Mouse (Mus musculus) bone marrow, adult 2 months (tissue): ENCODE results near the gene A630076J17Rik. TPM values are rescaled to one million over a fixed set of nuclear protein-coding genes. Genes with fewer than 3 reads are reported as not detected.

ENCODE experiments used
- H3K27ac ChIP-seq: fragments of 200-500 bp; 2 replicates; pipeline ENCODE4 v1.5.1; 2012; ENCODE audit warnings: low read depth, mild to moderate bottlenecking, control low read depth, inconsistent platforms, low read length; ENCODE audit not compliant: control insufficient read depth, poor library complexity, insufficient read depth
- H3K4me1 ChIP-seq: fragments of 200-500 bp; 2 replicates; pipeline ENCODE4 v1.6.1; 2011; ENCODE audit warnings: low read length; ENCODE audit not compliant: control insufficient read depth, insufficient read depth
- H3K4me3 ChIP-seq: fragments of 200-500 bp; replicated peaks from 2 replicates; pipeline ENCODE3; 2011; ENCODE audit warnings: mild to moderate bottlenecking, low read depth, low read length, control low read depth; ENCODE audit not compliant: control insufficient read depth
- CTCF ChIP-seq: fragments of 200-500 bp; IDR thresholded peaks from 2 replicates; pipeline ENCODE4 v1.5.1; 2011; ENCODE audit warnings: low read length, control low read depth; ENCODE audit not compliant: control insufficient read depth, insufficient read depth
- POLR2A ChIP-seq: fragments of 200-500 bp; IDR thresholded peaks from 2 replicates; pipeline ENCODE4 v1.6.1; 2011; ENCODE audit warnings: low read depth, mild to moderate bottlenecking, control low read depth, low read length, borderline replicate concordance; ENCODE audit not compliant: control insufficient read depth
- WGBS: fragments of 180-500 bp; shearing (Covaris S2); methylation state at CpG from one replicate; pipeline ENCODE4 v1.1.7; 2018; 5-methylcytosine and 5-hydroxymethylcytosine counted together
- polyA plus RNA-seq: library from polyadenylated mRNA; stranded (reverse); fragments of >200 nt; gene quantifications from 2 replicates; pipeline ENCODE4 v1.2.4, GENCODE M21; 2011; ENCODE audit warnings: low replicate concordance; ENCODE audit not compliant: missing spikeins, insufficient read depth, insufficient read length

Gene A630076J17Rik
- not detected in 2 replicates for polyA plus RNA-seq

DNA sequence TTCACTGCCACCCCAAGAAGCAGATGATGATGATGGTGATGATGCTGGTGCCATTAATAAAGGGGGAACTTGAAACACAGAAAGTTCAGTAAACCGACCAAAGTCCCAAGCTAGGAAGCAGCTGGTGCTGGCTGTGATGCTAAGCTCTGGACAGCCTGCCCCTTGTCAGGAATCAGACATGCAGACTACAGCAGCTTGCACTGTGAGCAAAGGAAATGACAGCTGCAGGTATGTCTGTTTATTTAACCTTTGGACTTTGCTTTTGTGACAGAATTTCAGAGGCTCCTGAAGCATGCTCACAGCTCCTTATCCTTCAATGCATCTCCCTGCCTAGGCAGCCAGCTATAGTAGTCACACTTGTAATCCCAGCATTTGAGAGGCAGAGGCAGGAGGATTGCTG is at the start of gene A630076J17Rik:
Gene A630076J17Rik, plus strand, starts transcription at position 88 of the 400 bp plus-strand sequence.
- H3K27ac ChIP-seq, result no peak within 1 kb of the TSS
- TF ChIP-seq CTCF (no peak), POLR2A (no peak)
- H3K4me1 ChIP-seq, result no peaks in the 10 kb centered on the region; the same call in 1 of the 2 replicates
- 10% methylated on average over 1 of the region's 1 CpGs for WGBS
- H3K4me3 ChIP-seq, result no peak within 1 kb of the TSS

DNA sequence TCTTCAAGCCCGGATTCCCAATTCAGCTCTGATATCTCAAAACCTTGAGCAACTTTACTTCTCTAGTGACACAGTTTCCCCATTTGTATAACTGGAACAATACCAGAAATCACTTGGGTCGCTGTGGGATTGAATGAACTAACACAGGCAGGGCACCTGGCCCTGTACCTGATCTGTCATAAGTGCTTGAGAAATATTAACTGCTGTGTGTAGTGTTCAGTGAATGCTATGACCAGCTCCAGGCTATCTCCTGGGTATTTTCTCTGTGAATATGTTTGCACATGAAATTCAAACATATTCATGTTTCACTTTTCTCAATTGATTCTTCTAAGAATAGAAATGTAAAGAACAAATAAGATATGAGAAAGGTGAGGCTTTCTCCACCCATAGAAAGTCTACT is 49.6 kb upstream of the A630076J17Rik start:
- no peaks in the 10 kb centered on the region for H3K4me1 ChIP-seq
- TF ChIP-seq CTCF (no peak), POLR2A (no peak)
- WGBS, result 62% methylated on average over 2 of the region's 2 CpGs
- H3K4me3 ChIP-seq, result no peak overlapping the region
- H3K27ac ChIP-seq, result no peak overlapping the region

DNA sequence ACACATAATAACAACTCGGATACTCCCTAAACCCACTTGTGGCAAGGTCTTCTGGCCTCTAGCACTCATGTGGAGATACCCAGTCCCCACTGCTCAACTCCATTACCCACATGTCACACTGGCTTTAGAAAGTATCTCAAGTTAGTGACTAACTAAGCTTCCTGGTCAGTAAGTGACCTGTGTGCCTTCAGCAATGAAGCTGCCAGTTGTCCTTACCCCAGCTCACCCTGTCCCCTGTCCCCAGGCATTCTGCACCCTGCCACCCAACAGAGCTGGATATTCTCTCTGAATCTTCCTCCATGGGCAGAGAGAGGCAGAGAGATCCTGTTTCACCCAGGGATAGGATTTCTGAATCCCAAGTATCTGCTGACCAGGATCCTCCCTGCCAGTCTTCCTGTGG is 47.7 kb upstream of the A630076J17Rik start, which contains the start of gene Kcna10:
Gene Kcna10, plus strand, starts transcription at position 301 of the 400 bp plus-strand sequence.
- WGBS, result 76% methylated on average over 1 of the region's 1 CpGs
- no peak within 1 kb of the TSS for H3K4me3 ChIP-seq
- no peaks in the 10 kb centered on the region for H3K4me1 ChIP-seq
- TF ChIP-seq CTCF (no peak), POLR2A (no peak)
- no peak within 1 kb of the TSS for H3K27ac ChIP-seq

DNA sequence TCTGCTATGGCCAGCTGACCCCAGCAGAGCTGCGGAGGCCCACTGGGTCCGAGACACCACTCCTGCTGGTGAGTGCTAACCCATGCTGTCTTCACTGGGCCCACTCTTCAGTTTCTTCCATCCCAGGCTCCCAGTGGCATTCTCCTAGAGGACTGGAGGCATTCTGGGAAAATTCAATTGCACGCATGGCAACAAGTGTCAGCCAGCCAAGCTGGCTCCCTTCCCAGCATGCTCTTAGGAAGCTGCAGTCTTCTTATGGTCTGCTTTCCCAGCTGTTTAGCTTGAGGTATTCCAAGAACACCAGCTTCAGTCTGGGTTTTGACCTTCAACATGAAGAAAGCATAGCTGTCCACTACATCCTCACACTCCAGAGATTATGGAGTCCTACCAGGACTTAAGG is 47.2 kb upstream of the A630076J17Rik start:
- H3K27ac ChIP-seq, result no peak overlapping the region

GRCm38 (mm10) chr3:107185597-107185996 is 44.8 kb upstream of the A630076J17Rik start:
- TF ChIP-seq POLR2A, result no peak
- TF ChIP-seq CTCF, result no peak
- Histone ChIP-seq H3K4me1 (no peaks in the 10 kb centered on the region), H3K4me3 (no peak overlapping the region), H3K27ac (no peak overlapping the region)
- WGBS, result 21% methylated on average over 3 of the region's 3 CpGs

More for the DNA sequence above, 47.2 kb upstream of the A630076J17Rik start:
- TF ChIP-seq CTCF (no peak), POLR2A (no peak)
- WGBS, result 88% methylated on average over 3 of the region's 3 CpGs
- H3K4me1 ChIP-seq, result no peaks in the 10 kb centered on the region
- H3K4me3 ChIP-seq, result no peak overlapping the region

DNA sequence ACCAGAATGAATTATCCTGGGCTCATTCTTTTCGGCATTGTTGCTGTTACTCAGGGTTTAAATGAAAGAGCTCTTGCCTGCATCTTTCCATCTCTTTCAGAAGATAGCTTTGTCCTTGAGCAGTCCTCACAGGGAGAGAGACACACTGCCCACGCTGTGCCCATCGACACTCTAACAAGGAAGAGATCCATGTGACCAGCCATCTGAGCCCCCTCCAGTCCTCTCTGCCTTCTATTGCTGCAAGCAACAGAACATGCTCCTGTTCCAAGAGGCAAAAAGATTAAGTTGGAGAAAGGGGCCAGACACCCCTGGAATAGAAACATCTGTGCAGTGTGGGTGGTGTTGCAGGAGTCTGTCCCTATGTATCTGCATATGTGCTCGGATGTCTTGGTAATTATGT is 43.4 kb upstream of the A630076J17Rik start:
- no peak for TF ChIP-seq POLR2A
- no peak for TF ChIP-seq CTCF
- H3K4me1 ChIP-seq, result no peaks in the 10 kb centered on the region
- no peak overlapping the region for H3K27ac ChIP-seq
- H3K4me3 ChIP-seq, result no peak overlapping the region
- 83% methylated on average over 4 of the region's 4 CpGs for WGBS

DNA sequence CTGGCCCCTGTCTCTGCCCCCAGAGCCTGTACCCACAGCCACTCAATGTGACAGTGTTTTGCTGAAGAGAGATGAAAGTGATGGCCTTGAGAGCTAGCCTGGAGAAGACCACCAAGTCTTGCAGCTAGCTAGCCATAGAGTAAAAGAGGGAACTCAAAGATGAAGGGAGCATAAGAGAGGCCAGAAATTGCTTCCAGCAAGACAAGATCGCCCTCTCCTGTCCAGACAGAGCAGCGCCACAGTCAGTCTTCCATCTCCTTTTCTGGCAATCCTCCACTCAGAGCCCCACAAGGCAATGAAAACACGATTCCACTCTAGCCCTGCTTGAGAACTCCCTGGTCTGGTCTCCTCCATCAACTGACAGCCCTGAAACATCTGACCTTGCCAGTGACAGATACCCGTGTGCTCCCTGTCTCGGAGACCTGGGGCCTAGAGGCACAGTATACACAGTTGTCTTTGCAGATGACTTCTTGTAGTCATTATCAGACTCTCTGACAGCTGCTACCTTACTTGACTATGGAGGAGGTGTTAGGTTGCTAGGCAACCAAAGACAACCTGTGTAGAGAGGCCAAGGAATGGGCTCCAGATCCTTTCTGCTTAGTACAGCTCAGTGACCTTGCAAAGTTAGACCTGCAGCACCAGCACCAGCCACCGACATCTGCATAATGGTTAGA is 42.1 kb upstream of the A630076J17Rik start:
- Histone ChIP-seq H3K4me1 (no peaks in the 10 kb centered on the region), H3K27ac (no peak overlapping the region), H3K4me3 (no peak overlapping the region)
- WGBS, result 45% methylated on average over 6 of the region's 6 CpGs
- TF ChIP-seq POLR2A (no peak), CTCF (peak; percentile 43; the same call in 1 of the 2 replicates)

DNA sequence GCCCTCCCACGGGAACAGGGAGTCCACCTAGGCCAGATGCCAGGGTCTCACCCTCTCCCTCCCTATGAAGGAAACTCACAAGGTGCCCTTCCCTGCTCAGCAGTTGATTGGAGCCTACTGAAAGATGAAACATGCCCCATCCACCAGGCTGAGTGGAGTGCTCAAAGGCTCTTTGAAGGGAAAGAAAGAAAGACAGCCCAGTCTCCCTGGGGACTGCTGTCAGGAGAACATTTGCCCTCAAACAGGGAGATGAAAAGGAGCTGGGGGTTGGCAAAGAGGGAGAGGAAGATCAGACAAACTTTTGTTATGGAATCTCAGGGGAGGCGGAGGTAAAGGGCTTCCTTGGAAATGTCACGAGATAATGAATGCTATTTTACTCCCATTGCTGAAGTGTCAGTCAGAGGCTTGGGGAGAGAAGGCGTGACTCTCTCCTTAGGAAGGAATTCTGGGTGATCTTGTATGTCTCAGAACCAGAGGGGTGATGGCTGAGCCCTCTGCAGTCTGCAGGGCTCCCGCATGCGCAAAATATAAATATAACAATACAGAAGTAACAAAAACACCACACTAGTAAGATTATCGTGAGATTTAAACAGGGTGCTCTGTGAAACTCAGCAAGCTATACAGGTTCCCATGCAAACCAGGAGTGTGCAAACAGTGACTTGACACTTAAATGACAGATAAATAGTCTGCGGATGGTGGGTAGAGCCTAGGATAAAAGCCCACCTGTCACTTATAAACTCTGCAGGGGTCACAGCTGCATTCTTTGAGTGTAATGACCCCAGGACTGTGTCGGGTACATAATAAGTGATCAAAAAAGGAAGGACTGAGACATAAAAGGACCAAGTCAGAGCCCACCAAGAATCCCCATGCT is 28.9 kb upstream of the A630076J17Rik start:
- H3K4me1 ChIP-seq, result no peaks in the 10 kb centered on the region
- 78% methylated on average over 9 of the region's 9 CpGs for WGBS
- TF ChIP-seq CTCF, result no peak
- no peak for TF ChIP-seq POLR2A
- H3K27ac ChIP-seq, result no peak overlapping the region
- no peak overlapping the region for H3K4me3 ChIP-seq
